Mouse (Mus musculus) c-Kit-positive CD71-positive TER-119-negative erythroid progenitor cells, embryonic 14.5 days (primary cell): ENCODE data around the gene Tmem183a.
A peak's percentile ranks its signal among the peaks of the same experiment; 100 is the strongest.

Experiments used
- DNase-seq: peaks from one replicate; pipeline ENCODE4 v3.0.0-alpha.2; 2013; ENCODE audit warnings: low read depth

Gene Tmem183a

GRCm38 (mm10) chr1:134361857-134362212 is at the start of gene Tmem183a:
Gene Tmem183a (minus strand): TSS chr1:134361979.
- peak; percentile 91 for DNase-seq

GRCm38 (mm10) chr1:134408080-134408479 is 46.3 kb upstream of the Tmem183a start:
- no peak for DNase-seq

DNA sequence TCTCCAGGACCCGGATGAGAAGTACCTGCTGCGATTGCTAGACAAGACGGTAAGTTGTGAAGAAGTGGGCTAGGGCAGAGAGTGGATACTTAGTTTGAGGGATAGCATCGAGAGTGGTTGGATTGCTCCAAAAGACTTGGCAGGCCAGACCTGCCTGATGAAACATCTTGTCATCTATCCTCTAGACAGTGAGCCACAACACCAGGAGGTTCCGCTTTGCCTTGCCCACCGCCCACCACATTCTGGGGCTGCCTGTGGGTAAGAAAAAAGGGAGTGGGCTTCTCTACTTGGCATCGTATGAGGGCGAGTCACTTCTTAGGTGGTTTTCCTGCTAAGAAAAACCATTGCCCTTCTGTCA is 44.6 kb upstream of the Tmem183a start:
- DNase-seq: no peak

- DNase-seq: peak; percentile 62
These were observed 44.0 kb upstream of the Tmem183a start, which contains the start of gene Cyb5r1 for GRCm38 (mm10) chr1:134405509-134406413. Gene Cyb5r1 (plus strand): TSS chr1:134405559.

DNA sequence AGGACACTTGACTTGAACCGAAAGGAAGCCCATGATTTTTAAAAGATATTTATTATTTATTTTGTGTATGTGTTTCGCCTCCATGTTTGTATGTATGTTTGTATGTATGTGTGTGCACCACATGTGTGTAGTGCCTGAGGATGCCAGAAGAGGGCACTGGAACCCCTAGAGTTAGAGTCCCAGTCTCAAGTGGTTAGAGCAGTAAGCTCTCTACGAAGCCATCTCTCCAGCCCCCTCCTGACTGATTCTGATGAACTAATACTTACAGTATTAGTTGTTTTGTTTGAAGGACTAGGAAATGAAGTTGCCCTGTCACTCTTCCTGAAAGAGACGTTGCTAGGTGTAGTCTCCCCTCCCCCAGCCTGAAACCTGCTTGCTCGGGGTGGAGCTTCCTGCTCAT is 38.0 kb upstream of the Tmem183a start:
- peak; percentile 58 for DNase-seq

DNA sequence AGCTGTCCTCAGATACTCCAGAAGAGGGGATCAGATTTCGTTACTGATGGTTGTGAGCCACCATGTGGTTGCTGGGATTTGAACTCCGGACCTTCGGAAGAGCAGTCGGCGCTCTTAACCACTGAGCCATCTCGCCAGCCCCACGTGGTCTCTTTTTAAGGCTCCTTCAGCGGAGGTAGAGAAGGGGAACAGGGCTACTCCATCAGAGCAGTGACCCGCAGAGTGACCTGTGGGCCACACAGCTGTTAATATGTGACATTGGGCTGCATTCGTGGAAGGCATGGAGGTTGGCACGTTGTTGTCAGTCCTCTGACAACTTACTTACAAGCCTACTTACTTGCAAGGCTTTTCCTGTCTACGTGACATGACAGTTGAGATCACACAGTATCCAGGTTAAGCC is 36.4 kb upstream of the Tmem183a start:
- DNase-seq: no peak

- no peak for DNase-seq
These were observed 32.0 kb upstream of the Tmem183a start for GRCm38 (mm10) chr1:134393827-134394226.

DNA sequence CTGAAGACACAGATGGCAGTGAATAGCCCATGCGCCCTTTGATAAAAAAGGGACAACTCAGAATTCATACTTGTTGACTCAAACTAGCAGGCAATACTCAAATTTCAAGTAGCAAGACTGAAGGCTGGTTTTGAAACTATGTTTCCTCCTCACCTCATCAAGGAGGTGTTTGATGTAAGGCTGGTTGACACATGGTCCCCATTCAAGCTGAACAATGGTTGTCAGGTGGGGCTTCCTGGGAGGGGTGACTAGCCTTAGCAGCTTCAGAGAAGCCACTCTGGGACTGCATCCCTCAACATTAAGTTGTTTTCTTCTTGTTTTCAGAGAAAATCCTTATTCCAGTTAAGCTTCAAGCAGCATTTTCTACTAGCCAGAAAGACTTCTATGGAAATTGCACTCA is 23.9 kb upstream of the Tmem183a start, which contains the start of gene 4933406M09Rik:
Gene 4933406M09Rik, plus strand, starts transcription at position 275 of the 400 bp plus-strand sequence.
- DNase-seq: no peak

DNA sequence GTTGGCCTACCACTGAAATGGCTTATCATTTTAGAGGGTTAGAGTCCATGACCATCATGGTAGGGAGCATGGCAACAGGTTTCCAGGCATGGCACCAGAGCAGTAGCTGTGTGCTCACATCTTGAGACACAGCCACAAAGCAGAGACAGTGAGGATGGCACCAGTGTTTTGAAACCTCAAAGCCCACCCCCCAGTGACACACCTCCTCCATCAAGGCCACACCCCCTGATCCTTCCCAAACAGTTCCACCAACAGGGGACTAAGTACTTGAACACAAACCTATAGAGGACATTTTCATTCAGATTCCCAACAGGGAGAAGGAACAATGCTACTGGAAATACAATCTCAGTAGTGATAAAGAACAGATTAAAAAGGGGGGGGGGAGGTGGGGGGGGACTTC is 23.4 kb upstream of the Tmem183a start:
- no peak for DNase-seq

DNA sequence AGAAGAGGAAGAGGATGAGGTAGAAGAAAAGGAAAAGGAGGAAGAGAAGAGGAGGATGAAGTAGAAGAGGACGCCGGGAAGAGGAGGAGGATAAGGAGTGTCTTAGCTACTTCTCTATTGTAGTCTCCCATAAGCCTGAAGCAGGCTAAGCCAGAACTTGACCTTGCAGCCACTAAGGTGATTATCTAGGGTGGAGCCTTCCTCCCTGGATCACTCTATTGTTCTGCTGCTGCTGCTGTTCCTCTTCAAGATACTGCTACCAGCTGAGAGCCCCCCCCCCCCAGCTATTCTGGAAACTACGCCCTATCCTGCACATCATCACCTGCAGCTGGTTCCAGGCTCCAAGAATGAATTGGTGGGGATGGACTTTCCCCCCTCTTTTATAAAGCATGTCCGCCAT is 22.8 kb upstream of the Tmem183a start:
- no peak for DNase-seq

GRCm38 (mm10) chr1:134381795-134382625 is 20.2 kb upstream of the Tmem183a start:
- no peak for DNase-seq

DNA sequence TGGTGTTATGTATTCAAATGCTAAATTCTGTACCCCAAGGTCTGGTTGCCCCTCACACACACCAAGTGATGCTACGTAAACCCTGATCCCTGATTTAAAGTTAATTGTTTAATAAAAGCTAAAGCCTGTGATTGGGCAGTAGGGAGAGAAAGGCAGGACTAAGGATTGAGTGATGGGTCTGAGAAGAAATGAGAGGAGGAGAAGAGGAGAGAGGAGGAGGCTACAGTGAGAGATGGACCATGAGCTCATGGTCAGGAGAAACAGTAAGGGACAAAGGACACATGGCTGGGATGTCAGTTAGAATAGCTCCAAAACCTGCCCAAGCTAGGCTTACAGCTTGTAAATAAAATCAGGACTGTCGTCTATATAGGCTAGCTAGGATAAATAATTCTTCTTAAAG is 19.3 kb upstream of the Tmem183a start:
- no peak for DNase-seq

DNA sequence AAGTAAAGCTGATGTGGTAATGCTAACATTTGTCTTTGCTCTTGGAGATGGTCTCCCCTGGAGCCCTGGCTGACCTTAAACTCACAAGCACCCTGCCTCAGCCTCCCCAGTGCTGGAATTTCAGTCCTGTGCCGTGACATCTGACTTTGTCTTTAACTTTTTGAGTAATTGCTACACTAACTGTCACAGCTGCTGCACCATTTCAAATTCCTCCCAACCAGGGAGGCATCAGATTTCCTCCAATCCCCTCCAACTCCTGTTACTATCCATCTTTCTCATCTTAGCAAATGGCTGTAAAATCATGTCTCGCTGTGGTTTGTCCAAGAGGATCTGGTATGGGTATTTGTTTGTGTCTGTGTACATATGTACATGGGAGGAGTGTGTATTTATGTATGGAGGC is 12.3 kb upstream of the Tmem183a start:
- DNase-seq: no peak

DNA sequence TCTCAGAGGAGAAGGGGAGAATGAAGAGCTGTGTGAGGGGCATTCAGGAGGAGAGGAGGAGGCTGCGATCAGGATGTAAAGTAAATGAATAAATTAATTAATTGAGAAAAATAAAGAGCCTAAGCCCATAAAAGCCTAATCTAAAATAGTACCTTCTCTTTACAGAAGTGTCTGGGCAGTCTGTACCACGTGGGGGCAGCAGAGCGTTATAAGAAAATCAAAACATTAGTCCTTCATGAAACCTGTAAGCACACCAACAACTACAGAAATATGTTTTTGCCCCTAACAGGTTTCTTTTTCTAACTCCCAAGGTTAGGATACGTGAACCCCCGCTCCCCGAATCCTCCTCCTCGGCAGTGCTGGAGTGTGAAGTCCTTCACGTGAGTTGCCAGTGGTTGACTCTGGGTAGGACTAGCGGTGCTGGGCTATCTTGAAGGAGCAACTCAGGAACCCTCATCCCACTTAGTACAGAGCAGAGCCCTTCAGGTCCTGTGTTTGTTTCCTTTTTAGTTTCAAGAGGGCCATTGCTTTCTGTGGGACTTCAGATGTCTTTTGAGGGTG is 7.1 kb upstream of the Tmem183a start:
- peak; percentile 51 for DNase-seq

DNA sequence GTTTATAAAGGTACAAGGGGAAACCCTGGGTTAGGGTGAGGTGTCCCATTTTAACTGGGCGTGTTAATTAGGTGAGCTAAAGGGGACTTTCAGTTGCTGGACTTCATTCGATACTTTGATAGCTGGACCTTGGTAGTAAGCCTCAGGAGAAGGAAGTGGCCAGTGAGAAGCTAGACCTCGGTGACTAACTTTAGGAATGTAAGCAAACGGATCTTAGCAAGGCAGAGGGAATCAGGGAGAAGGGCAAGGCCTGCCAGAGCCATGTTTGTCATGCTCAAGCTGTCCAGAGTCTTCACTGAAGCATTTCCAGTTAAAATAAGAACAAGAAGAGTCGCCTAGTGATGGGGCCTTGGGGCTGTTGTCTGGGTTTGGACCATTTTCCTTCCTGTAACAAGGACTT is 3.7 kb upstream of the Tmem183a start:
- DNase-seq: no peak

- DNase-seq: no peak
These were observed 1.4 kb upstream of the Tmem183a start for GRCm38 (mm10) chr1:134363194-134363593.

DNA sequence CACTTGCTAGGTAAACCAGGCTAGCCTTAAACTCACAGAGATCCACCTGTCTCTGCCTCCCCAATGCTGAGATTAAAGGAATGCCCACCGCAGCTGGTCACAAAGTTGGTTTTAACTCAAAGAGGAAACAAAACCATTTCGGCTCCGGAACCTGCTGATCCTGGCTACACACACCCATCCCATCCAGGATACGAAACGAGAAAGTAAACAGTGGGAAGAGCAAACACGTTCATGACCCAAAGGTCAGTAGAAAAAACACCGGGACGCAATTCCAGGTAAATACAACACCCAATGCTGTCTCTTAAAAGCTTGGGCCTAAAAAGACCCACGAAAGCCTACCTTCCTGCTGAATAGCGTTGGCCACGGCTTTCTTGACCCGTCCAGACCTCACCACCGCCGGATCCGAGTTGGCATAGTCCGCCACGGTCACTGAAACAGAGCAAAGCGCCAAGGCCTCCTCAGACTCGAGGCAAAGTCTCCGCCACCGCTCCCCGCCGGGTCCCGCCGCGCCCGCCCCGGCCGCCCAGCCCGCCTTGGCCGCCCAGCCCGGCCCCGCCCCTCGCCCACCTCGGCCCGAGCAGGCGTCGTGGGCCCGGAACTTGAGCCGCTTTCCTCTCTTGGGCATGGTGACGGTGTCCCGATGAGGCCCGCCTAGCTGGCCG is 453 bp downstream of the Tmem183a start:
- peak; percentile 16 for DNase-seq

- DNase-seq: no peak
These were observed 1.1 kb downstream of the Tmem183a start for GRCm38 (mm10) chr1:134360656-134361055.

GRCm38 (mm10) chr1:134357461-134357860 is 4.3 kb downstream of the Tmem183a start:
- DNase-seq: no peak

DNA sequence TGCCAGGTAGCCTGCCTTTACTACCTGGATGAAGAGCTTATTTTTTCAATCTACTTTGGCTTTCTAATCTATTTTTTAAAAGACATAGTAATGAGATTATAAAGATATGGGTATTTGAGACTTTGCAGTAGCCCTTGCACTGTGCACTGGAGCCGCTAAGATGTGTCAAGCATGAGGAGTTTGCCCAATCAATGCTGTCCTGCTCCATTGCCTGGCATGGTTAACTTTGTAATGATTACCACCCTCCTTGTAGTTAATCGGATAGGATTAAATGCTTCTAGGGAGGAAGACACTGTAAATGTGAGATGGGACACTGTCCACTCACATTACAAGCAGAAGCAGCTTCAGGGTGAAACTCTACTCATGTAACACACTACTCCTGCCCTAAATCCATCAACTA is 8.5 kb downstream of the Tmem183a start:
- DNase-seq: no peak

- DNase-seq: no peak
These were observed 14.0 kb downstream of the Tmem183a start for GRCm38 (mm10) chr1:134347791-134348190.

DNA sequence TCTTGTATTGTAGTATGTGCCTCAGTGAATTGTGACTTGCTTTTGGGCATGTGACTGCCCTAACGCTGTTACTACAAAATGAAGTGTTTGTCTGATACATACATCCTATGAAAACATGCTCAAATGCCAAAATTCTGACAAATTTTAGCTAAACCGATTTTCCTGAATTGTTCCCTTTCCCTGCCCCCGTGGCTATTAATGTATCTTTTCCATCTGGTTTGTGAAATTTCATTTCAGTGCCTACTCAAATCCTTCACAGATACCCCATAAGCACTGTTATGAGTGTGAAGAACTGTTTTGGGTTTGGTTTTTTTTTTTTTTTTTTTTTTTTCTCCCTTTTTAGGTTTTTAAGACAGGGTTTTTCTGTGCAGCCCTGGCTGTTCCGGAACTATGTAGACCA is 16.7 kb downstream of the Tmem183a start:
- no peak for DNase-seq
